Mouse (Mus musculus) forebrain, embryonic 13.5 days (tissue): ENCODE measurements around the gene Endog. TPM values are rescaled to one million over a fixed set of nuclear protein-coding genes. Genes with fewer than 3 reads are reported as not detected.
A peak's percentile ranks its signal among the peaks of the same experiment; 100 is the strongest.
"Not testable (repeated sequence)": the region's sequence is repeated elsewhere in the genome, so short reads cannot be mapped to it uniquely, and the experiment has no call there.

Experiments used
- ATAC-seq: fragments of 200-750 bp; cut with Nextera tagmentation; 2 replicates; pipeline ENCODE4 v1.8.0; 2017
- H3K27ac ChIP-seq: fragments of 300-500 bp; sonication (generic); 2 replicates; pipeline ENCODE4 v1.5.1; 2015; ENCODE audit warnings: inconsistent platforms, mild to moderate bottlenecking, moderate library complexity
- H3K27me3 ChIP-seq: fragments of 300-500 bp; sonication (generic); 2 replicates; pipeline ENCODE4 v1.6.1; 2015; ENCODE audit warnings: mild to moderate bottlenecking, inconsistent platforms
- H3K36me3 ChIP-seq: fragments of 300-500 bp; sonication (generic); 2 replicates; pipeline ENCODE4 v1.6.1; 2015; ENCODE audit warnings: mild to moderate bottlenecking, inconsistent platforms; ENCODE audit not compliant: poor library complexity, severe bottlenecking
- H3K4me1 ChIP-seq: fragments of 300-500 bp; sonication (generic); 2 replicates; pipeline ENCODE4 v1.6.1; 2015; ENCODE audit warnings: inconsistent platforms
- H3K4me2 ChIP-seq: fragments of 300-500 bp; sonication (generic); 2 replicates; pipeline ENCODE4 v1.6.1; 2015; ENCODE audit warnings: inconsistent platforms, mild to moderate bottlenecking, moderate library complexity
- H3K4me3 ChIP-seq: fragments of 300-500 bp; sonication (generic); 2 replicates; pipeline ENCODE4 v1.5.1; 2015; ENCODE audit warnings: mild to moderate bottlenecking, inconsistent platforms
- H3K9ac ChIP-seq: fragments of 300-500 bp; sonication (generic); 2 replicates; pipeline ENCODE4 v1.6.1; 2015; ENCODE audit warnings: mild to moderate bottlenecking, inconsistent platforms
- H3K9me3 ChIP-seq: fragments of 300-500 bp; sonication (generic); replicated peaks from 2 replicates; pipeline ENCODE4 v1.6.1; 2016; ENCODE audit warnings: inconsistent platforms
- WGBS: fragments of 180-500 bp; shearing (Covaris S2); methylation state at CpG from one replicate; pipeline ENCODE4 v1.1.7; 2015; 5-methylcytosine and 5-hydroxymethylcytosine counted together
- polyA plus RNA-seq: library from polyadenylated mRNA; unstranded; fragments of >200 nt; fragmentation: Nextera tagmentation; extraction: Ambion mirVana; gene quantifications from 2 replicates; pipeline ENCODE4 v1.2.1, GENCODE M21; 2015

Endog gene
- polyA plus RNA-seq, 1 experiment from 2014 or later: 9.5 TPM

DNA sequence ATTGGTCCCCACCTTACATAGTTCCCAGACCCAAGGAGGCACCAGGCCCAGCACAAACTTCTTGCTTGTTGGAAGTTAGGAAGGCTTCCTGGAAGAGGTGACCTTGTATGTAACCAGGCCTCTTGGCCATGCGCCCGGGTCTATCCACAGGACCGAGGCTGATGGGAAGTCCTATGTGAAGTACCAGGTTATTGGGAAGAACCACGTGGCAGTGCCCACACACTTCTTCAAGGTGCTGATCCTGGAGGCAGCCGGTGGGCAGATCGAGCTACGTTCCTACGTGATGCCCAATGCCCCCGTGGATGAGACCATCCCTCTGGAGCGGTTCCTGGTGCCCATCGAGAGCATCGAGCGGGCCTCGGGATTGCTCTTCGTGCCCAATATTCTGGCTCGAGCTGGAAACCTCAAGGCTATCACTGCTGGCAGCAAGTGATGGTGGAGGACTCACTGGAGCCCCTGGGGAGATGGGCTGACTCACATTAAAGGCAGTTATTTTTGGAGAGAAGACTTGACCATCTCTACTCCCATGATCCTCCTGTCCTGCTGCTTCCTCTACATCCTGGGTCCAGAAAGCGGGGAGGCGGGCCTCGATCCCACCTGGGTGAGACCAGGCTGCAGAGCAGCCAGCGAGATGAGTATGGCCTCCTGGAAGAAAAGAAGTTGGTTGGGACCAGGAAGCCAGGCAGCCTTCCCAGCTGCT is 2.4 kb downstream of the Endog start:
- H3K27me3 ChIP-seq: no peaks in the 10 kb centered on the region
- no peak overlapping the region for H3K27ac ChIP-seq
- ATAC-seq: no peak
- no peak overlapping the region for H3K4me3 ChIP-seq
- WGBS: 96% methylated on average over 20 of the region's 20 CpGs
- H3K4me1 ChIP-seq: peaks cover 22% of the 10 kb centered on the region
- H3K9ac ChIP-seq: no peak overlapping the region
- H3K4me2 ChIP-seq: no peak overlapping the region
- H3K9me3 ChIP-seq: no peaks in the 10 kb centered on the region
- H3K36me3 ChIP-seq: peaks cover 44% of the 10 kb centered on the region

DNA sequence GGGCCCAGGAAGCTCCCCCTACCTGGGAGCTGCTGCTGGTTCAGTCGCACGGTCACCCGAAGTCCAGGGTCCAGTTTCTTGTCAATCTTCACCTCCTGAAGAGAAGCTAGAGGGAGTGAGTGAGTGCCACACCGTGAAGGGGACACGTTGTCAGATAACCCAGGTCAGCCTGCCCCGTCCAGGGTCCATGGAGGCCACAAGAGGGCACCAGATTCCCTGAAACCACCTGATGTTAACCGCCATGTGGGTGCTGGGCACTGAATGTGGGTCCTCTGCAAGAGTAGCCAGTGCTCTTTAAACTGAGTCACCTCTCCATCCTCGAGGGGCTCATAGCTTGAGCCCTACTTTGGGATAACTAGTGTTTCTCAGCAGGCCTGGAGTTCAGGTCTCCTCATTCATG is 4.6 kb downstream of the Endog start:
- H3K9me3 ChIP-seq: no peaks in the 10 kb centered on the region

DNA sequence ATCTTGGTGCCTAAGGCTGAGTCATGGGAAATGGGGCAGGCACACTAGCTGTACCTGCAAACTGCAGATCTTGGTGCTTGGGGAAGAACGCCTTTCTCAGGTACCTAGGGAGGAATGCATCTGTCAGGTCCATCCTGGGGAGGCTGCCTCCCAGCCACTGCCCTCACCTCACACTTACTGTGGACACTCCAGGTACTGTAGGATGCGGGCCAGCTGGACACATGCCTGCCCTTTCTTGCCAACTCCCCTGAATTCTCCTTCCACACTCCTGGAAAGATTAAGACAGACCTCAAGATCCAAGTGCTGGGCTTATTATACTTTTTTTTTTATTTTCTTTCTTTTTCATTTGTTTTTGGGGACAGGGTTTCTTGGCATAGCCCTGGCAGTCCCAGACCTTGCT is 5.3 kb downstream of the Endog start:
- no peaks in the 10 kb centered on the region for H3K9me3 ChIP-seq
- H3K27me3 ChIP-seq: no peaks in the 10 kb centered on the region
- no peak overlapping the region for H3K9ac ChIP-seq
- peaks cover 44% of the 10 kb centered on the region for H3K36me3 ChIP-seq
- 96% methylated on average over 2 of the region's 2 CpGs for WGBS
- H3K4me3 ChIP-seq: no peak overlapping the region
- no peak for ATAC-seq
- H3K27ac ChIP-seq: no peak overlapping the region
- no peak overlapping the region for H3K4me2 ChIP-seq
- H3K4me1 ChIP-seq: peaks cover 19% of the 10 kb centered on the region

More for the DNA sequence above, 4.6 kb downstream of the Endog start:
- no peak for ATAC-seq
- H3K27ac ChIP-seq: no peak overlapping the region
- H3K4me2 ChIP-seq: no peak overlapping the region
- WGBS: 91% methylated on average over 8 of the region's 8 CpGs
- peaks cover 44% of the 10 kb centered on the region for H3K36me3 ChIP-seq
- H3K27me3 ChIP-seq: no peaks in the 10 kb centered on the region
- no peak overlapping the region for H3K9ac ChIP-seq
- peaks cover 22% of the 10 kb centered on the region for H3K4me1 ChIP-seq
- H3K4me3 ChIP-seq: no peak overlapping the region

DNA sequence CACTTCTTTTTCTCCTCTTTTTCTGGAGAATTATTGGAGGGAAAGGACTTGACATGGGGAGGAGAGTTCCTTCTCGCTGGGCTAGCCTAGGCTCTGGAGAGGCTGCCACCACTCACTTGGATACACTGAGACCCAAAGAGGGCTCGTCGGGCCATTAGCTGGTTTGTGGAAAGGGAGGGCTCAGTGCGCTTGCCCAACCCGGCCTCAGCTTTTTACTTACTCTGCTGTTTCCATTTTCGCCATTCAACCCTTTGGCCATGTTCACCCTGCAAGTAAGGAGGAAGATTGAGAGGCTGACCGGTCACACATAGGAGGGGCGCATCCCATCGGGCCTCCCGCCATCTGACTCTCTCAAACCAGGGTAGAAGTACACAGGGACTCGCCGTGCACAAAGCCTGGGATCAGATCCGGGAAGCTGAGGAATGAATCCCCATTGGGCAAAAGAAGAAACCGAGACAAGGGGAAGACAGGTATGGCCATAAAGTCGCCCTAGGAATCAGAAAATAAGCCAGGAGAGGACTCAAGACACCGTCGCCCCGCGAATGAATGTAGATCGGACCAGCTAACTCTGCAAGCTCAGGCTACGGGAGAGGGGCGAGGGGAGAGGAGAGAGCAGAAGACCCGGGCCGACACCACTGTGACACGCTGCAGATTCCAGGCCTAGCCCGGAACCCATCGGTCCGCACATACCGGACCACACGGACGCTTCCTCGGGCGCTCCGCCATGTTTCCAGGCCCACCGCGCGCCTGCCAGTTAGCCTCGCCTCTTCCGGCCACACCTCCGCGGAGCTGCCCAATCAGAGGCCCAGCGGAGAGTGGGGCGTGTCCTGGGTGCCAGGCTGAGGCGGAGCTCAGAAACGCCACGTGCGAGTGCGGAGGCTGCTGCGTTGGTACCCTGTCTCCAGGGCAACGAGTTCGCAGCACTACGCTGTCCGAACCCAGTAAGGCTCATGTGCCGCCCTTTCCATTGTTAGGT is 6.7 kb downstream of the Endog start, which contains the start of gene Spout1:
Gene Spout1 (minus strand): TSS at position 760 of the 976 bp plus-strand sequence.
- H3K4me2 ChIP-seq: peak within 1 kb of the TSS; percentile 78
- peaks cover 12% of the 10 kb centered on the region for H3K4me1 ChIP-seq
- H3K9ac ChIP-seq: peak within 1 kb of the TSS; percentile 73
- H3K9me3 ChIP-seq: no peaks in the 10 kb centered on the region
- H3K27me3 ChIP-seq: no peaks in the 10 kb centered on the region
- H3K4me3 ChIP-seq: peak within 1 kb of the TSS; percentile 56
- peak; percentile 100 for ATAC-seq
- 3% methylated on average over 54 of the region's 54 CpGs for WGBS
- H3K36me3 ChIP-seq: peaks cover 37% of the 10 kb centered on the region
- H3K27ac ChIP-seq: no peak within 1 kb of the TSS; the same call in 1 of the 2 replicates

DNA sequence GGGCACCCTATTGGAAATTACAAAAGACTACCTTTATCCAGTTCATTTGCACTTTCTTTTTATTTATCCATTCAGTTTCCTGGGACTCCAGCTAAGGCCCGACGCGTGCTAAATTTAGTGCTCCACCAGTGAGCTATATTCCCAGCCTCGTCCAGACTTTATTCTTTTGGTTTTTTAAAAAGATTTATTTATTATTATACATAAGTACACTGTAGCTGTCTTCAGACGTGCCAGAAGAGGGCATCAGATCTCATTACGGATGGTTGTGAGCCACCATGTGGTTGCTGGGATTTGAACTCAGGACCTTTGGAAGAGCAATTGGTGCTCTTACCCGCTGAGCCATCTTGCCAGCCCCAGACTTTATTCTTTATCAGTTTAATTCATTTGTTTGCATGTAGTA is 7.4 kb downstream of the Endog start:
- Histone ChIP-seq H3K4me2 (peak overlapping the region; percentile 78), H3K4me3 (peak overlapping the region; percentile 56), H3K4me1 (peaks cover 12% of the 10 kb centered on the region), H3K36me3 (peaks cover 30% of the 10 kb centered on the region)
- not testable (repeated sequence) for H3K9me3 ChIP-seq, H3K27me3 ChIP-seq, H3K9ac ChIP-seq, ATAC-seq, H3K27ac ChIP-seq
- 47% methylated on average over 7 of the region's 7 CpGs for WGBS

DNA sequence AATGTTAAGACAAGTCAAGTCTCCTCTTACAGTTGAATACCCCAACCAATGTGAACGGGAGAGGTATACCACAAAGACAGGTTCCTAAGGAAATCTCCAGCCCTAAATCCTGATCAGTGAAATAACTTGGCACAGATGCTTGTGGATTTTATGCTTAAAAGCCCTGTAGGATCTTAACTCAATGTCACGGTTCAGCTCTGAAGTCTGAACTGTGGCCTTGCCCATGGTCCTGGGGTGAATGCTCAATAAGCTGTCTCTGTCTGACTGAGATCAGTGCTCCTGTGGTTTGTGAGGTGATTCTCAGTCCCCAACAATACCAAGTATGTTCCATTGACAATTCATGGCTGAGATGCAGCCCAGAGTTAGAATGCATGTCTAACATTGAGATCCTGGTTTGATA is 11.1 kb downstream of the Endog start:
- Histone ChIP-seq H3K9me3 (no peaks in the 10 kb centered on the region), H3K27me3 (no peaks in the 10 kb centered on the region), H3K4me3 (no peak overlapping the region), H3K27ac (no peak overlapping the region), H3K4me1 (peaks cover 6% of the 10 kb centered on the region), H3K4me2 (no peak overlapping the region), H3K9ac (no peak overlapping the region), H3K36me3 (peaks cover 10% of the 10 kb centered on the region; the same call in 1 of the 2 replicates)
- no peak for ATAC-seq
- WGBS: 85% methylated on average over 2 of the region's 2 CpGs

DNA sequence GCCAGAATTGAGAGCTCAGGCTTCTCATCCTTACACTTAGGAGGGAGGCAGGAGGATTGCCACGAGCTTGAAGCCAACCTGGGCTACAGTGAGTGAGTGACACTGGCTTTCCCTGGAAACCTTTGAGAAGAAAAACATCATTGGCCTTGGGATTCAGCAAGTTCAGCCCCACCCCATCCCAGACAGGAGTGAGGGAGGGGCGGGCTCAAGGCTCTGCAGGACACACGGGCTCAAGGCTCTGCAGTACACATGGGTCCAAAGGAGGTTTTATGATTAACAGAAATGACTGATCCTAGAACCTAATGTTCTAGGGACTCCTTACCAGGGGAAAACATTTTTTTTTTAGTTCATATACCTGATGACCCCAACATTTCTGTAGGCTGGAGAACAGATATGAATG is 12.4 kb downstream of the Endog start:
- Histone ChIP-seq H3K4me2 (no peak overlapping the region), H3K9ac (no peak overlapping the region), H3K9me3 (no peaks in the 10 kb centered on the region), H3K27ac (no peak overlapping the region), H3K27me3 (no peaks in the 10 kb centered on the region), H3K4me1 (no peaks in the 10 kb centered on the region), H3K36me3 (peaks cover 10% of the 10 kb centered on the region; the same call in 1 of the 2 replicates), H3K4me3 (no peak overlapping the region)
- no peak for ATAC-seq
- 72% methylated on average over 3 of the region's 3 CpGs for WGBS

DNA sequence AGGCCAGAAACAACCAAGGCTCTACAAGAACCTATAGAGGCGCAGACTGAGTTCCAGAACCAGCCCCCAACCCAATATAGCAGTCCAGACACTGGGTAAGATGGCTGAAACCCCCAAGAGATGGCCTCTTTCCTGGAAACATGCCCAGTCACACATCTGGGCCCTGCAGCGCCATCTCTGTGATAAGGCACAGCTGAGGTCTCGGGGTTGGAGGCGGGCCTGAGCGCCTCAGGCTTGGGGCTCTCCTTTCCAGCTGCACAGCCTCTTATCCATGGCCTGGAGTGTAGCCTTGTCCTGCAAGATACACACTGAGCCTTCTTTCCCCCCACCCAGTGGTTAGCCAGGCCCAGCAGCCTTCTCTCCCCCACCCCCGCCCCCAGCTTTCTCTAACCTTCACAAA is 14.0 kb downstream of the Endog start:
- Histone ChIP-seq H3K27ac (no peak overlapping the region), H3K4me3 (no peak overlapping the region), H3K9me3 (no peaks in the 10 kb centered on the region), H3K9ac (no peak overlapping the region), H3K4me2 (no peak overlapping the region), H3K4me1 (no peaks in the 10 kb centered on the region), H3K36me3 (peaks cover 10% of the 10 kb centered on the region; the same call in 1 of the 2 replicates), H3K27me3 (no peaks in the 10 kb centered on the region)
- ATAC-seq: no peak
- WGBS: 95% methylated on average over 6 of the region's 6 CpGs

DNA sequence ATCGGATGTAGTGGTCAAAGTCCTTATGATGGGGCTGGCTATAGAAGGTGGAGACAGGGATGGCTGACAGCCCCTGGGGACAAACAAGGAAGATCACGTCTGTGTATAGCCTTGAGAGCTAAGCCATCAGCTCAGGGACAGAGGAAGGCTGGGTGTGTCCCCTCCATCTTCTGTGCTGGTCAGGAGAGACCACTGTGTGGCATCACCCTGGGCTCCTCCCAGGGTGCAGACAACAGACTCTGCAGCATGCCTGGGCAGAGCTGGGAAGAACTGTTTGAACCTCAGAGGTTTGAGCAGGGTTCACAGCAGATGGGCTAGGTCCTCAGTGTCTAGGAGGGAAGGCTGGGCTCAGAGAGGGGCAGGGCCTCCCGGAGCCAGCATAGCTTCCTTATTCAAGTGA is 14.4 kb downstream of the Endog start:
- no peak for ATAC-seq
- Histone ChIP-seq H3K4me1 (no peaks in the 10 kb centered on the region), H3K27ac (no peak overlapping the region), H3K4me3 (no peak overlapping the region), H3K36me3 (peaks cover 10% of the 10 kb centered on the region; the same call in 1 of the 2 replicates), H3K9me3 (no peaks in the 10 kb centered on the region), H3K27me3 (no peaks in the 10 kb centered on the region), H3K9ac (no peak overlapping the region), H3K4me2 (no peak overlapping the region)
- WGBS: 81% methylated on average over 3 of the region's 3 CpGs

DNA sequence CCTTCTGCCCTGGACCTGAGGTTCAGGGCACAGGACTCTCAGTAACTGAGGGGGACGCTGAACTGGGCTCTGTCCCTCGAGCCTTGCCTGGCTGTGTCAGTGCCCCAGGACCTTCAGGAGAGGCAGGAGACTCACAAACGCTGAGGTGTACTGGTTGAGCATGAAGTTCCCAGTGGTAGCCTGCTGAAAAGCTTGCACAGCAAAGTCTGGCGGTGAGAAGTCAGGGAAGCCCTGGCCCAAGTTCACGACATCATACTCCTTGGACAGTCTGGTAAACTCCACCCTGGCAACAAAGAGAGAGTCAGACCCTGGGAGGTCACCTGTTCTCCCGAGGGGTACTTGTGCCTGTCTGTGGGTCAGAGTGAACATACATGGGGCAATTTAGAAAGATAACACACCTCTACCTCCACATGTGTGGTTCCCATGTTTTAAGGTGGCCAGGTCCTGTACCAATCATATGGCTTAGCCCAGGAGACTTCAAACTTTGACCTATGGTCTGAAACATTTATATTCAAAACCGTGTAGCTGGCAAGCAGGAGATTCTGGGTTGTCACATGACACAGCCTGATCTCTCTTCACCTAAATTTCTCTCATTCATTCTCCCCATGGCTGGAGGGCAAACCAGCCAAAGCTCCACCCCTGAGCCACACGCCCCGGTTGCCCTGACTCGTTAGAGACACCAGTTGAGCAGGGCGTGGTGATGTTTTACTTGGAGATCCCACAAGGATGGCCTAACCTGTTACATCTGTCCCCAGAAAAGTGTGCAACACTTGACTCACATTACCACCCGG is 20.7 kb downstream of the Endog start:
- WGBS: 90% methylated on average over 12 of the region's 12 CpGs
- no peak for ATAC-seq
- H3K9ac ChIP-seq: no peak overlapping the region
- no peak overlapping the region for H3K27ac ChIP-seq
- peaks cover 3% of the 10 kb centered on the region; the same call in 1 of the 2 replicates for H3K4me1 ChIP-seq
- no peaks in the 10 kb centered on the region for H3K9me3 ChIP-seq
- no peaks in the 10 kb centered on the region for H3K27me3 ChIP-seq
- no peak overlapping the region for H3K4me2 ChIP-seq
- 0 out of 2 replicates have a peak, but pooled peaks cover 4% of the 10 kb centered on the region for H3K36me3 ChIP-seq
- H3K4me3 ChIP-seq: no peak overlapping the region

DNA sequence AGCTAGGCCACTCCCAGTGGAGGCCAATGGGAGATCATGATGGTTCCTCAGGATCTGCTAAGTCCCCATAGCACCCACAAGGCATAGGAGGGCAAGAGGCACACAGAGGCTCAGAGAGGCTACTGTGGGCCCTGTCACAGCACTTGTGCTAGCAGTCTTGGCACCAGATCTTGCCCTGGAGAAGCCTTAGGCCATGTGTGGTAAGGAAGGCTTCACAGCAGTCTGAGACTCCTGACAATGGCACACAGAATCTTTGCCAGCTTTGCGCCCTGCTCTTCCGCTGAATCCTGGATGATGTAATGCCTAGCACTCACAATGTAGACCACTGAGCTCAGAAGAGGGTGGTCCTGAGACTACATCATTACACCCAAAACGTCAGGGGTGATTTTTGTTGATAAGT is 23.4 kb downstream of the Endog start:
- H3K4me1 ChIP-seq: peaks cover 3% of the 10 kb centered on the region; the same call in 1 of the 2 replicates
- H3K36me3 ChIP-seq: 0 out of 2 replicates have a peak, but pooled peaks cover 4% of the 10 kb centered on the region
- H3K27ac ChIP-seq: no peak overlapping the region
- no peak overlapping the region for H3K4me3 ChIP-seq
- no peaks in the 10 kb centered on the region for H3K9me3 ChIP-seq
- no peak overlapping the region for H3K9ac ChIP-seq
- ATAC-seq: no peak
- no peaks in the 10 kb centered on the region for H3K27me3 ChIP-seq
- 75% methylated on average over 3 of the region's 3 CpGs for WGBS
- H3K4me2 ChIP-seq: no peak overlapping the region
